Mouse (Mus musculus) heart, postnatal 36 days (tissue): Measurements from ENCODE around the gene Fam149b. TPM values are rescaled to one million over a fixed set of nuclear protein-coding genes. Genes with fewer than 3 reads are reported as not detected.
A peak's percentile ranks its signal among the peaks of the same experiment; 100 is the strongest.

Experiments used
- DNase-seq, 2 experiments: peaks; one replicate each; pipeline ENCODE4 v3.0.0; 2021 to 2022
- intact Hi-C: fragments of 180-260 bp; cut with DNase I; formaldehyde crosslinking; loops from one replicate; pipeline ENCODE4 v1.15.1; 2025
- total RNA-seq, 2 experiments: library from RNA; stranded (reverse); gene quantifications; 2 replicates each; pipeline ENCODE4 v1.2.3; 2021

Fam149b gene
- total RNA-seq, 2 experiments from 2014 or later: 29.6 to 35.0 TPM

- DNase-seq: peak; percentile 93 to 98
- intact Hi-C loops: loop anchor here (2.0 kb wide), 1 partner anchor 40 kb away; the partner anchor contains the start of genes Ecd and Fam149b
These were observed 40.6 kb downstream of the Fam149b start, which contains the start of gene Dnajc9 for GRCm38 (mm10) chr14:20388441-20389129. Gene Dnajc9 (minus strand): TSS chr14:20388910.

GRCm38 (mm10) chr14:20389446-20390079, 41.6 kb downstream of the Fam149b start:
- DNase-seq: no peak
- intact Hi-C loops: loop anchor here (2.0 to 5.0 kb wide), 2 partner anchors 41 to 273 kb away; partner anchors contain the start of genes Ecd and Fam149b

GRCm38 (mm10) chr14:20392326-20392725, 44.4 kb downstream of the Fam149b start:
- intact Hi-C loops: loop anchor here (5.0 kb wide), 1 partner anchor 270 kb away; no protein-coding TSS in a partner anchor

GRCm38 (mm10) chr14:20393205-20393913, 45.4 kb downstream of the Fam149b start, which contains the start of gene Mrps16:
Gene Mrps16 (minus strand): TSS chr14:20393634.
- DNase-seq: peak; percentile 90 to 93
- intact Hi-C loops: loop anchor here (5.0 kb wide), 1 partner anchor 269 kb away; no protein-coding TSS in a partner anchor

More at GRCm38 (mm10) chr14:20392326-20392725, 44.4 kb downstream of the Fam149b start:
- DNase-seq: no peak

GRCm38 (mm10) chr14:20397220-20397619, 49.3 kb downstream of the Fam149b start:
- DNase-seq: no peak
- intact Hi-C loops: no loop called here

- intact Hi-C loops: no loop called here
- DNase-seq: no peak
These were observed 50.9 kb downstream of the Fam149b start for GRCm38 (mm10) chr14:20398864-20399263.

- peak; percentile 24 to 26 for DNase-seq
- intact Hi-C loops: loop anchor here (5.0 kb wide), 1 partner anchor 77 kb away; no protein-coding TSS in a partner anchor
These were observed 52.1 kb downstream of the Fam149b start for GRCm38 (mm10) chr14:20400071-20400470.

- peak in 1 of 2 experiments; percentile 3 for DNase-seq
- intact Hi-C loops: no loop called here
These were observed 74.3 kb downstream of the Fam149b start for GRCm38 (mm10) chr14:20422257-20422656.

GRCm38 (mm10) chr14:20423046-20423445, 75.1 kb downstream of the Fam149b start:
- intact Hi-C loops: no loop called here
- DNase-seq: no peak

- intact Hi-C loops: no loop called here
- no peak for DNase-seq
These were observed 80.6 kb downstream of the Fam149b start for GRCm38 (mm10) chr14:20428593-20428992.

- DNase-seq: no peak
- intact Hi-C loops: no loop called here
These were observed 81.9 kb downstream of the Fam149b start for GRCm38 (mm10) chr14:20429833-20430232.

GRCm38 (mm10) chr14:20431726-20432125, 83.8 kb downstream of the Fam149b start:
- intact Hi-C loops: no loop called here
- no peak for DNase-seq

GRCm38 (mm10) chr14:20432420-20432819, 84.5 kb downstream of the Fam149b start:
- intact Hi-C loops: no loop called here
- DNase-seq: no peak

Other genes with a start within 250 kb of the Fam149b start
- gene Saysd1, start 209.6 kb upstream of the Fam149b start, total RNA-seq: 1 to 10 TPM; 2.7 to 3.2 TPM
- under 1 TPM; 0.54 to 0.75 TPM for gene Kcnk5, start 166.4 kb upstream of the Fam149b start, total RNA-seq
- not detected for gene Kcnk16, start 79.0 kb upstream of the Fam149b start, total RNA-seq
- gene Nudt13, start 53.5 kb upstream of the Fam149b start, total RNA-seq: 10 to 100 TPM; 28.3 to 35.8 TPM
- gene Ecd, start within 50 bp of the Fam149b start, total RNA-seq: 10 to 100 TPM; 34.3 to 35.3 TPM
- 10 to 100 TPM; 10.7 to 13.8 TPM for gene Dnajc9, start 40.7 kb downstream of the Fam149b start, total RNA-seq
- gene Mrps16, start 45.5 kb downstream of the Fam149b start, total RNA-seq: 10 to 100 TPM; 64.9 to 71.7 TPM
- not detected for gene Cfap70, start 104.1 kb downstream of the Fam149b start, total RNA-seq
- gene Anxa7, start 132.0 kb downstream of the Fam149b start, total RNA-seq: 10 to 100 TPM; 52.3 to 55.4 TPM
- under 1 TPM; 0.41 to 0.58 TPM for gene Mss51, start 148.7 kb downstream of the Fam149b start, total RNA-seq
- gene Ppp3cb, start 198.4 kb downstream of the Fam149b start, total RNA-seq: 10 to 100 TPM; 64.4 to 65.0 TPM